Mouse (Mus musculus) megakaryocyte, embryonic 14.5 days (primary cell): Measurements from ENCODE around the gene Syt6.

ENCODE experiments used
- FLI1 ChIP-seq: IDR thresholded peaks from 2 replicates; pipeline ENCODE4 v1.6.1; 2012; ENCODE audit warnings: low read length, inconsistent platforms, mixed read lengths
- GATA1 ChIP-seq: IDR thresholded peaks from 3 replicates; pipeline ENCODE4 v1.6.1; 2012; ENCODE audit warnings: mixed read lengths, low read length, inconsistent platforms, borderline replicate concordance

GRCm38 (mm10) chr3:103574566-103575155 is 370 bp upstream of the Syt6 start:
- TF ChIP-seq GATA1 = no peak
- TF ChIP-seq FLI1 = no peak
